Mouse (Mus musculus): ENCODE measurements at regions not wholly inside any gene's neighbourhood (a gene's known extent, or its start where the extent isn't known, plus 50 kb on each side); places are given as distances from the start of the nearest gene placed in this dataset.

DNA sequence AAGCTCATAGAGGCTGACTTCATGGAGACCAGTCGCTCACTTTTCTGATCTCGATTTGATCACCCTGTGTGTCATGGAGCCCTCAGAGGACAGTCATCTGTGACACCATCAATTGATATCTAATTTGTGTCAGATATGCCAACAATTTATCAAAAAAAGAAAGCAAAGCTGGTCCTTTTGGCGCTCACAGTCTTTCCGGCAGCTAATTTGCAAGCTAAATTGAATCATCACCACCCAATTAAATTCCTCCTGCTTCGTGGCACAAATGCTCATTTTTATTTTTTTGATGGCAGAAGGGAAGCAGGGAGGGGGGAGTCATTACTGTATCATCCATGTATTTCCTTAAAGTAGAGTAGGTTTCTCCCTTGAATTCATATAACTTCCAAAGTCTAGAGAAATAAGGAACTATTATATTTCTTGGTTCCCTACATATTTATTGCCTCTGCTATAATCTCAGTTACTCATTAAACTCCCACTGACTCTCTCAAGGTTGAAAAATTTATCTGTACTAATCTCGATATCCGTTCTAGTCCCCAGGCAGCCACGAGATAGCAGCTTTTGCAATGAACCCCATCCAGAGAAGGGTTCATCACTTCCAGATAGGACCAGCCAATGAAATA is 325.8 kb downstream of the Gpam start:
- no peak for DNase-seq (ENCODE audit: extremely low spot score in 1 of 2, low spot score in 1 of 2)

- DNase-seq (ENCODE audit: extremely low spot score in 1 of 2, low spot score in 1 of 2), result no peak
Observed at GRCm38 (mm10) chr19:54787171-54787570, 339.9 kb downstream of the Gpam start.

GRCm38 (mm10) chr19:54783729-54784128 is 343.3 kb downstream of the Gpam start:
- DNase-seq (ENCODE audit: extremely low spot score in 1 of 2, low spot score in 1 of 2), result no peak

- DNase-seq (ENCODE audit: extremely low spot score in 1 of 2, low spot score in 1 of 2), result no peak
Observed at GRCm38 (mm10) chr19:54757761-54758160, 369.3 kb downstream of the Gpam start.

DNA sequence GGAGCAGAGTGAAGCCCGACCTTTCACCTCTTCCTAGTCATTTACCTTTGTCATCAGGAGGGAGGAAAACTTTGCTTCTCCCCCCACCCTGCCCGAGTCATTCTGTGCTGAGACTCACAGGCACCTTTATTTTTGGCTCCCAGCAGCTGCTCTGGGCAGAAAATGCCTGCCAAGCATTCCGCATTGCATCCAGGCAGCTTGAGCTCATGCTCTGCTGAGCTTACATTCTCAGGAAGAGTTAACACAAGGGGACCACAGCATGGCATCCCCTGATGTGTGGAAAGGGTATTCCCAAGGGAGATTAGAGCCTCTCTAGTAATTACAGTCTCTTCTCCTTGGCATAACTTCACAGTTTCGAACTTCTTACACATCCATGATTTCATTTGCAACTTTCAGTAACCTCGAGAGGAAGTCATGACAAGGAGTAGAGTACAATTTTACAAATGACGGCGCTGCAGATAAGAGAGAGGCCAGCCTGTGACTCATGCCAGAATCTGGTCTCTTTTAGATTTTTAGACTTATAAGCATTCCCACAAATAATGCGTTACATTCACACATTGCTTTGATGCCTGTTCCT is 370.3 kb downstream of the Gpam start:
- DNase-seq (ENCODE audit: extremely low spot score in 1 of 2, low spot score in 1 of 2), result peak; percentile 44 to 70

- no peak for DNase-seq (ENCODE audit: extremely low spot score in 1 of 2, low spot score in 1 of 2)
Observed at GRCm38 (mm10) chr19:54755451-54755850, 371.6 kb downstream of the Gpam start.

- no peak for DNase-seq (ENCODE audit: extremely low spot score in 1 of 2, low spot score in 1 of 2)
Observed at GRCm38 (mm10) chr19:54733938-54734337, 393.1 kb downstream of the Gpam start.

- DNase-seq (ENCODE audit: extremely low spot score in 1 of 2, low spot score in 1 of 2), result no peak
Observed at GRCm38 (mm10) chr19:54731749-54732148, 395.3 kb downstream of the Gpam start.

- no peak for DNase-seq (ENCODE audit: extremely low spot score in 1 of 2, low spot score in 1 of 2)
Observed at GRCm38 (mm10) chr19:54731315-54731714, 395.7 kb downstream of the Gpam start.

DNA sequence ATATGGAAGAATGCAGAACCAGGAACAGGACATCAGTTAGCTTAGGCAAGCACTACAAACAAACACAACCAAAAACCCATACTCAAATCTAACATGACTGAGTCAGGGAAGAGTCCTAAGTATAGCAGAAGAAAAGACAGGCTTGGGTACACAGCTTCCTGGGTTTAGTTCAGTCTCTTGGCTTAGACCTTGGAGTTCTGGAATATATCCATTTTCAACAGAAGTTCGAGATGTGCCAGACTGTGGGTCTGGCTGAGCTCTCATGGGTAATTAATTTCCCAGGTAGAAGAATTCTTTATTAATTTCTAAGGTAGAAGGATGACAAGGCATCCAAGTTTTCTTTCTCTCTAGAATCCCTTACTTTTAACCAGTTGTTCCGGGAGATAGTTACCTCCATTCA is 396.2 kb downstream of the Gpam start:
- no peak for DNase-seq (ENCODE audit: extremely low spot score in 1 of 2, low spot score in 1 of 2)

- DNase-seq (ENCODE audit: extremely low spot score in 1 of 2, low spot score in 1 of 2), result no peak
Observed at GRCm38 (mm10) chr19:54730296-54730695, 396.7 kb downstream of the Gpam start.

GRCm38 (mm10) chr19:54722091-54722490 is 404.9 kb downstream of the Gpam start:
- no peak for DNase-seq (ENCODE audit: extremely low spot score in 1 of 2, low spot score in 1 of 2)

GRCm38 (mm10) chr19:54697411-54697810 is 429.6 kb downstream of the Gpam start:
- DNase-seq (ENCODE audit: extremely low spot score in 1 of 2, low spot score in 1 of 2), result no peak

- no peak for DNase-seq (ENCODE audit: extremely low spot score in 1 of 2, low spot score in 1 of 2)
Observed at GRCm38 (mm10) chr19:54693714-54694113, 433.3 kb downstream of the Gpam start.

DNA sequence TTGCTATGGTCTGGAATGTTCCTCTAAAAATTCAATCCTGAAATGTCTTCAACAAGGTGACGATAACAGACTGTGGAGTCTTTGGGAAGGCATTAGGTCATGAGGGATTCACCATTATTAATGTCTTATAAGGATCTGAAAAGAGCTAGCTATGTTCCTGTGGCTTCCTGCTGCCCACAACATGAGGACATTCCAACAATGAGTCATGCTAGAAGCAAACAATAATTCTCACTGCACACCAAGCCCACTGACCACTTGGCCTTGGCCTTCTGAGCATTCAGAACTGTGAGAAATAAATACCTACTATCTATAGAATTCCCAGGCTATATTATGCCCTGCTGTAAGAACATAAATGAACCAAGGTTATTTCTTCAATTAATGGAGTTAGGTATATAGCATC is 433.9 kb downstream of the Gpam start:
- no peak for DNase-seq (ENCODE audit: extremely low spot score in 1 of 2, low spot score in 1 of 2)

DNA sequence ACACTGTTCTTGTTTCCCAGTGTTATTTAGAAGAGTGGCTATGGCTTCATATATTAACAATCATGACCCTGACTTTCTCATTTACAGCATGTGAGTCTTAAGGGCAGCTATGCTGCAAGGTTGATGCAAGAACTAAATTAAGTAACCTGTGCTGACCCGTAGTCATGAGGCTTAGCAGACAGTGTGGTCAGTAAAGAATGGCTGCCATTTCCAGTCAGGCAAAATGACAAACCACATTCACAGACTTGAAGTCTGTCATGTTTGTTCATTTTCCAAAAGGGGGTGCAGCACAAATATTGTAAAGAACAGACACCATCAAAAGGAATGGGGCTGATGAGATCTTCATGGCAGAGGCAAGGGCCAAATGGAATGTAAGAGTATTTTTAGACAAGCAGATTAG is 435.2 kb downstream of the Gpam start:
- no peak for DNase-seq (ENCODE audit: extremely low spot score in 1 of 2, low spot score in 1 of 2)

GRCm38 (mm10) chr19:54688630-54689029 is 438.4 kb downstream of the Gpam start:
- DNase-seq (ENCODE audit: extremely low spot score in 1 of 2, low spot score in 1 of 2), result no peak

- no peak for DNase-seq (ENCODE audit: extremely low spot score in 1 of 2, low spot score in 1 of 2)
Observed at GRCm38 (mm10) chr19:54685147-54685546, 441.9 kb downstream of the Gpam start.
